Mouse (Mus musculus) WW6 (cell line): ENCODE data around the gene Plekha7.

Source experiments
- DNase-seq: peaks from one replicate; pipeline ENCODE4 v3.0.0-alpha.2; 2013; ENCODE audit warnings: low read depth, low spot score

The Plekha7 gene

DNA sequence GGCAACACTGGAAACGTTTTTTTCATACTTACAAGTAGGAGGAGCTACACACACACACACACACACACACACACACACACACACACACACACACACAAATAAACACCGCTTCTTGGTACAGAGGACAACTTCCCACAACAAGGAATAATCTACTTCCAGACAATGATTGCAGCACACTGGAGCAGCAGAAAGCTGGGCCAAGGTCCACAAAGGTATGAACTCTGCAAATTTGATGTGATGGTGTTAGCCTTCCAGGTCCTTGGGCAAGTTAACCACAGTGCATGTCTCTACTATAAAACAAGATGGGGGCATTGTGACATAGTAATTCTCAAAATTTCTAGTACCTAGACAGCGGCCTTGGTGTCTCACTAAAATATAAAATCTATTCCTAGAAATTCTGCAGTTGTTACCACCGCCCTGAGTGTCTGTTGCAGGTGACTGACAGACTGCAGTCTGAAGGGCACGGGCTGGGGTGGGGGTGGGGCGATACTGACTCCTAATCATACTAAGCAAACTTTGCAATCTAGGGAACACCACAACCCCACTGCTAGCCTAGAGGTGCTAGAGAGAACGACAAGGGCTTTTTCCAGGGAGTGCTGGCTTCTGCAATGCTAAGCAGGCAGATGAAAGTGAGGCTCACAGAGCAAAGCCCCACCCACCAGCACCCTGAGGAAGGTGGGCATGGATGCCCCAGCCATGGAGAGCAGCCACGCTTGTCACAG, 85.7 kb downstream of the Plekha7 start:
- no peak for DNase-seq

GRCm38 (mm10) chr7:116221883-116222282, 86.3 kb downstream of the Plekha7 start:
- DNase-seq = no peak

DNA sequence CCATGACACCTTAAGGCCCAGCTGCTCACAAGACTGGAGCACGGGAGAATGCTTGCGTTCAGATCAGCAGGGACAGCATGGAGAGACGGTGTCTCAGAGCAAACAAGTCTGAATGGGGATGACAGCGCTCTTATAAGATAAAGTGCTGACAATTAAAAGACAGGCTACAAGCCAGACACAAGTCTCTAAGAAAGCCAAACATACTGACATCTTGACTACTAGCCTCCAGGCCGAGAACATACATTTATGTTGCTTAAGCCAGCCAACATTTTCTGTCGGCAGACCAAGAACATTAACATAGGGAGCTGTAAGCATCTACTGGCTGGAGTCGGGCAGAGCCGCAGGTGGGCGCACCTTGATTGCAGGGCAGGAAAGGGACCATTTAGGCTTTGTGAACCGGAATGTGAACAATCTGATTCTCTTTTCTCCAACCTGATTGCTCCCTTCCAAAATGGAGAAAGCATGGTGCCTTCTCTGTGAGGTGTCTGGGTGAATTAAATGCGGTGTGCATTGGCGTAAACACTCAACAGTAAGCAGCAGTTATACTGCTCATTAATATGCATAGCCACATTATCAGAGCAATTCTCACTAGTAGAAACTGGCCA, 88.0 kb downstream of the Plekha7 start:
- no peak for DNase-seq

- no peak for DNase-seq
Observed at GRCm38 (mm10) chr7:116217747-116218146, 90.4 kb downstream of the Plekha7 start.

DNA sequence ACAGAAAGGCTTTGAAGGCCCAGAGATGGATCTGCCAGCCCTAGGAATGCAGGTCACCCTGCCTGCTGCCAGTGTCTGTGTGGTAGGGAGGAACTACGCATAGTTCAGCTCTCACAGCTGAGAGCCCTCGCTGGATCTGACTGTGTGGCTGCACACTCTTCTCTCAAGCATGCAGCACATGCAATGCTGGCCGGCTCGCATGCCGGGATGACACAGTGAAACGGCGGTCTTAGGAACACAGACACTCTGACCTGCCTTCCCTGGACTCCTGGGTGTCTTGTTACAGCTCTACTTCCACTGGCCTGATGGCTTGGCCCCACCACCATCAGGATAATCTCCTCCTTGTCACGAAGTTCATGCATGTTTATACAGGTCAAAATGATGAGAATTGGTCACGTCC, 96.3 kb downstream of the Plekha7 start:
- no peak for DNase-seq

- no peak for DNase-seq
Observed at GRCm38 (mm10) chr7:116209926-116210631, 98.1 kb downstream of the Plekha7 start.

- DNase-seq = no peak
Observed at GRCm38 (mm10) chr7:116208880-116209279, 99.3 kb downstream of the Plekha7 start.

DNA sequence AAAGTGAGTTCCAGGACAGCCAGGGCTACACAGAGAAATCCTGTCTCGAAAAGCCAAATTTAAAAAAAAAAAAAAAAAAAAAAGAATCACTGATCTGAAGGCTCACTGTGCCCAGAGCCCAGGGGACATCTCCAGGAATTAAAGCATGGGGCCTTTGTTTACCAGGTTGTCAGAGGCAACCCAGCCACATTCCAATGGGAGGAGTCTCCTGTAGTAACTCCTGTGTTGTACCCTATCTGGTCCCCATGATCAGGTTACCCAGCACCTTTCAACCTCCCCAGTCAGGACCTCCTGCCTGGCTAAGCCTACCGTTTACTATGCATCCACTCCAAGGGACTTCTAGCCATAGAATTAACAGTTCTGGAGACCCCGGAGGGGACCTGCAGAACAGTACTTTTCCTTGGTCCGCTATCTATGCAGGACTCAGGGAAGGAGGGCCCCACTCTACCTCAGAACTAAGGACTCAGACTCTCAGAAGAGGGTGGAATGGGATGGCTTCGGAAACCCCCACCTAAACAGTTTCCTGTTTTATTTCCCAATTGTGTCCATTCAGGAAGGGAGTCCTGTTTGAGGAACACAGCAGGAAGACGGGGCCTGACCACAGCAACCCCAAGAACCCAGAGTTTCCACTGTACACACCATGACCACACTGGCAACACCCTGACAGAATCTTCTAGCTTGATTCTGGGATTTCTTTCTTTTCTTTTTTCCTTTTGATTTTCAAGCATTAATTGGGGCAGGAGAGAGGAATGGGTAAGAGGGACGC, 101.2 kb downstream of the Plekha7 start:
- DNase-seq = no peak

GRCm38 (mm10) chr7:116205451-116205850, 102.7 kb downstream of the Plekha7 start:
- no peak for DNase-seq

DNA sequence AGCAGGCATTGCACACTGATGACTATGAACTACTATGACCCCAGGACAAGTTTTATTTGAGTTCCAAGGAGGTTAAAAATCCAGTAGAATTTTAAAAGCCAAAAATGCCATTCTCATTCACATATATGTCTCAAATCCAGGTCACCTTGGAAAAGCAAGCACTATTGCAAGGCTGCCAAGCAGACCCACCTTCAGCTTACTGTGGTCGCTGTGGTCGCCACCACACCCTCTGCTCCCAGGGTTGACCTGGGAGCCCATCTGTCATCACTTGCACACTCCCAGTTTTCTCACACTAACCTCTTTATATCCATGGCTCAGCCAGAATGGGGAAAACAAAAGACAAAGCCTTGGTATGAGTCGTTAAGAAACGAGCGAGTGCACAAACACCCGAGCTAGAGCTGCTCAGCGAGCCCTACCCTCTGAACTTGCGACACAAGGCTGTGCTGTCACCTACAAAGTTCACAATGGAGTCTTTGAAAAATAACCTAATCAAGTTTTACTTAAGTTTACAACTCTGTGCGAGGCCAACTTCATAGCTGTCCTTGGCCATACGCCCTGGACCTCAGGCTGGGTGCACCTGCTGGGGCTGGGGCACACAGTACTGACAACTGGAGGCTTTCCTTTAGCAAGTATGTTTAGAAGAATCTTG, 106.0 kb downstream of the Plekha7 start:
- no peak for DNase-seq

- no peak for DNase-seq
Observed at GRCm38 (mm10) chr7:116200951-116201351, 107.2 kb downstream of the Plekha7 start.

DNA sequence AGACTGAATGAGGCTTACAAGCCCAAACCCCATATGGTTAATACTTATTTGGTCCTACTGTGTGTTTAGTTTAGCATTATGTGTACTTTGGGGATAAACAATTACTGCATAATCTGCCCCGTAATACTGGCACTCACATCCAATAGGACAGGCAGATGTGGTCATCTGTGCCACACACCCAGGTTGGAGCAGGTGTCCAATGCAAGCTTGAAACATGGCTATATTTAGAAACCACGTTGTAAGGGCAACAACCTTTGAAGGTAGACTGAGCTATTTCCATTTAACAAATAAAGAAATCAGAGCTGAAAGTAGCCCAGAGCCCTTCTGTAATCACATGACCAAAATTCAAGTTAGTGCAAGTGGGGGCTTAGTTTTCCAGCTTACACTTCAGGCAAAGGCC, 107.6 kb downstream of the Plekha7 start:
- DNase-seq = no peak

GRCm38 (mm10) chr7:116198902-116199301, 109.3 kb downstream of the Plekha7 start:
- DNase-seq = no peak

GRCm38 (mm10) chr7:116198407-116198806, 109.8 kb downstream of the Plekha7 start:
- DNase-seq = no peak

DNA sequence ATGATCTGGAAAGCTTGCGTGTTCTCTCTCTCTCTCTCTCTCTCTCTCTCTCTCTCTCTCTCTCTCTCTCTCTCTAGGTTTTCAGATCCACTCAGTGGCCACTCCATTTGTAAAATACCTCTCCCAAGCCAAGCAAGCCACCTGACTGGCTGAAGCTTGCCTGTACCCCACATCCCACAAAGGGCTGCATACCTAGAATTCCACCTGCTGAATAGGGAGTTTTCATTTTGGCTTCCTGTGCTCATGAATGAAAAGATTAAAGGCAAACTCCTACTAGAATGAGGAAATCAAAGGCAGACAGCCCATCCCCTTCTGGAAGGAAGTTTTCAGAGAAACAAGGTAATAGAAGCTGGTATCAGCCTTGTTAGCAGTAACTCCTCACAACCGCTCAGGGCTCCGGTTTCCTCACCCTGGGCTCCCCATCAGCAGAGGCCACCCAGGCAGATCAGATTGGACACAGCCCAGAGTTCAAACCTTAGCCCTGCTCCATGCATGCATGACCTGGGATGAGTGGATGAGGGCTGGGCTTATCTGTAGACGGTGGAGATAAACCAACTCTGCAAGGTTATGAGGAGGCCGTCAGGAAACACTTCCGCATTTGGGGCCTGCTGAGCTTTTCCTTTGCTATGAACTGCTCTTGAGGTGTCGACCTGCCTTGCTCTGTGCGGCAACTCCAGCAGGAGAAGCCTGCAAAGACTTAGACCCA, 111.0 kb downstream of the Plekha7 start:
- DNase-seq = no peak

- DNase-seq = no peak
Observed at GRCm38 (mm10) chr7:116194996-116195395, 113.2 kb downstream of the Plekha7 start.

DNA sequence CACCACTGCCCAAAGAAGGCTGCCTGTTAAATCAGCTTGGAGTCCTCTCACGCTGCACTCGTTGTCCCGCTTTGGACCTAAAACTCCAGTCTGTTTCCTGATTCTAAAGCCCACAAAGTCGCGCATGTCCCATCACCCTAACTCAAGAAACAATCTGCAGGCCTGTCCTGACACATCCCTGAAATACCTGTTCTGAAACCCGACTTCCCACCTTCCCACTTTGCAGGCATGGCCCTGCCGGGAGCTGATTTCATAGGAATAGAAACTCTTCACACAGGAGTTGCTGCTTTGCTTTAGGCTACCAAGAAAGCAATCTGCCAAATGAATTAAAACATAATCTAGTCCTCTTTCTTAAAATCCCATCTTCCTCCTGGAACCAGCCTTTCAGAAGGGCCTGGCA, 115.2 kb downstream of the Plekha7 start:
- DNase-seq = no peak

DNA sequence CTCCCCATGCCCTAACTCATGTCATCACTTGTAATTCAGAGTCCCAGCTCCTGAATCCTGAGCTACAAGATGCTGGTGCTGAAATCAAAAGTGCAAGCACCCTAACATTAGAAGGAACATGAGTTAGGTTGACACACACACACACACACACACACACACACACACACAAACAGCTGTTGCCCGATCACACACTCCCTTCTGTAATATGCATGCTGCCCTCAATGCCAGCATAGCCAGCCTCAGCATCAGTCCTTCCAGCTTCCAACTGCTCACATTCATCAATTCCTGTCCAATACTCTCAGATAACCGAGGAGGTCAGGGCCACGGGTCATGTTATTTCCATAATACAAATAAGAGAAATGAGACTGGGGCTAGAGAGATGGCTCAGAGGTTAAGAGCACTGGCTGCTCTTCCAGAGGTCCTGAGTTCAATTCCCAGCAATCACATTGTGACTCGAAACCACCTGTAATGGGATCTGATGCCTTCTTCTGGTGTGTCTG, 116.0 kb downstream of the Plekha7 start:
- no peak for DNase-seq

- DNase-seq = no peak
Observed at GRCm38 (mm10) chr7:116191138-116191537, 117.0 kb downstream of the Plekha7 start.

DNA sequence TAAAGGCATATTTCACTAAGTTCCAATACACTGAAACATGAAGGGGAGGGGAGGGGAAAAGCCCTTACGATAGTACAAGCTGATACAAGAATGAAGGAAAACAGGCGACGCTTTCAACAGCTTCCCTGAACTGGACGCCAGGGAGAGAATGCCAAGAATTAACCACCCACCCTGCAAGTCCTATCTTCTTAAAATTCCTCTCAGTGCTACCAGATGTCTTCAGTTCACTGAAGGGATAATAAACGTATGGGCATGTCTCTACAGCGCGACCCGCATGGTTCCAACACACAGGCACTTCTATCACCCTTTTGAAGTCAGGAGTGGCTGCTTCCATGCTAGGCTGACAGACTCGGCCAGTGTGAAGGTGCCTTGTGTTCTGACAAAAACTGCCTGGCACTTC, 118.5 kb downstream of the Plekha7 start:
- no peak for DNase-seq

GRCm38 (mm10) chr7:116188391-116188790, 119.8 kb downstream of the Plekha7 start:
- DNase-seq = no peak
